Mouse (Mus musculus) bone marrow, adult 2 months (tissue): ENCODE measurements at regions not wholly inside any gene's neighbourhood (a gene's known extent, or its start where the extent isn't known, plus 50 kb on each side); places are given as distances from the start of the nearest gene placed in this dataset.
A peak's percentile ranks its signal among the peaks of the same experiment; 100 is the strongest.

ENCODE experiments used
- CTCF ChIP-seq: fragments of 200-500 bp; IDR thresholded peaks from 2 replicates; pipeline ENCODE4 v1.5.1; 2011; ENCODE audit warnings: low read length, control low read depth; ENCODE audit not compliant: control insufficient read depth, insufficient read depth
- POLR2A ChIP-seq: fragments of 200-500 bp; IDR thresholded peaks from 2 replicates; pipeline ENCODE4 v1.6.1; 2011; ENCODE audit warnings: low read depth, mild to moderate bottlenecking, control low read depth, low read length, borderline replicate concordance; ENCODE audit not compliant: control insufficient read depth

GRCm38 (mm10) chr10:117905666-117906266 is 59.9 kb upstream of the Rap1b start:
- TF ChIP-seq POLR2A (peak; percentile 24; the same call in 1 of the 2 replicates), CTCF (no peak)
